Mouse (Mus musculus): Measurements from ENCODE around the gene Ankrd36. TPM values are rescaled to one million over a fixed set of nuclear protein-coding genes. Genes with fewer than 3 reads are reported as not detected.
"Not testable (repeated sequence)": the region's sequence is repeated elsewhere in the genome, so short reads cannot be mapped to it uniquely, and the experiment has no call there.

Gene Ankrd36
- total and polyA plus RNA-seq, 3 experiments: 0.12 TPM; not detected in 2

DNA sequence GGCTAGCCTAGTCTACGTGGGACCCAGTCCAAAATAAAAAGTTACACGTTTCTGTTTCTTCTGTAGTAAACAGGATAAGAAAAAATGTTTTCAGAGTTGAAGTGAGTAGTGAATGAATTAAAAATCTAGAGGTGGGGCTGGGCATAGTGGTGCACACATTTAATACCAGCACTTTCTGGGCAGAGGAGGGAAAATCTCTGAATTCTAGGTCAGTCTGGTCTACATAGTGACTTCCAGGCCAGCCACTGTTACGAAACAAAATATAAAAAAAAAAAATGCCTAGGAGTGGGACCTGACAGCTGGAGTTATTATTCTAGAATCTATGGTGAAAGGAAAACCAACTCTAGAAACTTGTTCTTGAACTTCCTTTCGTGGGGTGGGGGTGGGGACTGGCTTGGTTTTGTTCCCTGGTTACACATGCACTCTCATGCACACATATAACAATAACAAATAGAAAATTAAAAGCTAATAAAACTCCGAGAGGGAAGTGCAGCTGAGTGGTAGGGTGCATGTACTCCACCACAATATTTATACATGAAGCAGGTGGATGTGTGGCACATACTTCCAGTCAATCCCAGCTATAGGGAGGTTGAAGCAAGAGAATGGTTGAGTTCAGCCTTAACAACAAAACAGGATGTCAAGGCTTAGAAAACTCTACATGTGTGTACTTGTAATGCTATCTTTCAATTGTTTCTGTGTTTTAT is 26.9 kb upstream of the Ankrd36 start:
- WGBS: 36% methylated on average over 5 of the region's 5 CpGs
- Histone ChIP-seq H3K4me1 (ENCODE audit: control insufficient read depth, insufficient read depth, low read length) (peaks cover 5% of the 10 kb centered on the region; the same call in 1 of the 2 replicates), H3K4me3 (no peak overlapping the region; the same call in 1 of the 2 replicates), H3K36me3 (ENCODE audit: control insufficient read depth, insufficient read depth, low read length) (peaks cover 19% of the 10 kb centered on the region), H3K79me2 (replicated peaks; ENCODE audit: control insufficient read depth, insufficient read depth, low read length) (0 out of 2 replicates have a peak, but pooled peaks cover 2% of the 10 kb centered on the region), H3K27ac (peak overlapping the region; percentile 50), H3K9ac (ENCODE audit: low read depth, low read length) (no peak overlapping the region), H3K27me3 (ENCODE audit: control insufficient read depth, insufficient read depth, low read length) (no peaks in the 10 kb centered on the region)
- intact Hi-C loops (cut with DNase I): loop anchor here (1.0 to 10.0 kb wide), 2 partner anchors 57 to 342 kb away; no protein-coding TSS in a partner anchor
- no peak for TF ChIP-seq CTCF (IDR thresholded peaks at IDR 0.05)
- TF ChIP-seq POLR2A (IDR thresholded peaks at IDR 0.05; ENCODE audit: insufficient read depth, low read depth, low read length): no peak
- no peak for TF ChIP-seq EP300 (IDR thresholded peaks at IDR 0.05; ENCODE audit: insufficient read depth, low read depth, low read length)
- no peak for DNase-seq

DNA sequence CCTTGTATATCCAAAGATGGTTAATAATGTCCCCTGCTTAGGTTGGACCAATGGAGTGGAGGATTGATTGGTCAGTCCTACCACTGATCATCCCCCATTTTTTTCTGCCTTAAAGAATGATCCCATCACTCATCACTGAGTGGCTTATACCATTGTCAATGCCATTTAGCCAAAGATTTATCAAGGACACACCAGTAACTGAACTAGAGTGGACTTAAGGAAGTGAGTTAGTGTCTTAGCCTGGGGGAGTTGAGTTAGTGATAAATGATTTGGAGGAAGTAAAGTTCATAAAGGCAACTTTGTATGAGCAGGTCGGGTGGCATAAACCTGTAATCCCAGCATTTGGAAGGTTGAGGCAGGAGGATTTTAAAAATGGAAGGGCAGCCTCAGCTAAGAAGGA is 26.2 kb upstream of the Ankrd36 start:
- no peak for DNase-seq
- Histone ChIP-seq H3K4me3 (no peak overlapping the region), H3K36me3 (ENCODE audit: control insufficient read depth, insufficient read depth, low read length) (peaks cover 16% of the 10 kb centered on the region), H3K4me1 (ENCODE audit: control insufficient read depth, insufficient read depth, low read length) (peaks cover 5% of the 10 kb centered on the region; the same call in 1 of the 2 replicates), H3K79me2 (replicated peaks; ENCODE audit: control insufficient read depth, insufficient read depth, low read length) (0 out of 2 replicates have a peak, but pooled peaks cover 2% of the 10 kb centered on the region), H3K27me3 (ENCODE audit: control insufficient read depth, insufficient read depth, low read length) (no peaks in the 10 kb centered on the region), H3K9ac (ENCODE audit: low read depth, low read length) (no peak overlapping the region), H3K27ac (no peak overlapping the region)
- WGBS: 59% methylated on average over 1 of the region's 1 CpGs
- TF ChIP-seq EP300 (IDR thresholded peaks at IDR 0.05; ENCODE audit: insufficient read depth, low read depth, low read length): no peak
- TF ChIP-seq POLR2A (IDR thresholded peaks at IDR 0.05; ENCODE audit: insufficient read depth, low read depth, low read length): no peak
- no peak for TF ChIP-seq CTCF (IDR thresholded peaks at IDR 0.05)
- intact Hi-C loops (cut with DNase I): loop anchor here (10.0 kb wide), 1 partner anchor 342 kb away; no protein-coding TSS in a partner anchor

DNA sequence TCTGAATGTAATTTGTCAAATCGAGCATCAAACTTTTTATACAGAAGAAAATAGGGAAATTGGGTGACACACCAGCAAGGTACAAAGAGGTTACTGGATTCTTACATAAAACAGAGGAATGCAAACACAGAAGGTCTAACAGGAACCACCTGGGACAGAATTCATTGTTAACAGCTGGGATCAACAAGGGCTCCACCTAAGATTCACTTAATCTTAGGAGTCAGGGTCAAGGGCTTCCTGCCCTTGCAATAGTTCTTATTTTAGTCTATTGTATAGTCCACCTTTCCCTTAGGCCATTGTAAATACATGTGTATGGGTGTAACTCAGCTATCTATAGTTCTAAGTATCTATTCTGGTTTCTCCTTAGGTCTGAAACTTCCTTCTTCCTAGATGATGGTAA is 24.8 kb upstream of the Ankrd36 start:
- not testable (repeated sequence) for DNase-seq; H3K9ac ChIP-seq (ENCODE audit: low read depth, low read length); H3K79me2 ChIP-seq (replicated peaks; ENCODE audit: control insufficient read depth, insufficient read depth, low read length); H3K27ac ChIP-seq; H3K4me1 ChIP-seq (ENCODE audit: control insufficient read depth, insufficient read depth, low read length); H3K4me3 ChIP-seq; H3K27me3 ChIP-seq (ENCODE audit: control insufficient read depth, insufficient read depth, low read length)
- 50% methylated on average over 1 of the region's 1 CpGs for WGBS
- H3K36me3 ChIP-seq (ENCODE audit: control insufficient read depth, insufficient read depth, low read length): peaks cover 11% of the 10 kb centered on the region
- intact Hi-C loops (cut with DNase I): loop anchor here (10.0 kb wide), 1 partner anchor 340 kb away; no protein-coding TSS in a partner anchor

DNA sequence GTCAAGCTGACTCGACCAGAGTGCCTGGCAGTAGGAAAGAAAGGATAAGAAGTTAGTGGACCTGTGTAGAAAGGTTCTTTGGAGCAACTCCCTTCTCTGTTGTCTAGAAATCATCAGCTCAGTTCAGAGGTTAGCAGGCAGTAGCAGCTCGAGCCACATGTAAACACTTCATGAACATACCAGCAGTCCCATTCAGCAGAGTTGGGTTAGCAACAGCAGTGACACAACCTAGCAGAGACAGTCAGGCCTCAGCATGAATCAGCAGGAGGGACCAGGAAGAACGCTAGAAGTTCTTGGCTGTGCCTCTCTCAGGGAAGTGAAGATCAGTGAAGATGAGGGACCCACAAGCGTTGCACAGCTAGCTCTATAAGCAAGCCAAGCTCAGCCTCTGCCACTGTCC is 24.0 kb upstream of the Ankrd36 start:
- no peak overlapping the region for H3K27ac ChIP-seq
- no peak overlapping the region for H3K9ac ChIP-seq (ENCODE audit: low read depth, low read length)
- TF ChIP-seq CTCF (IDR thresholded peaks at IDR 0.05) (no peak), EP300 (IDR thresholded peaks at IDR 0.05; ENCODE audit: insufficient read depth, low read depth, low read length) (no peak), POLR2A (IDR thresholded peaks at IDR 0.05; ENCODE audit: insufficient read depth, low read depth, low read length) (no peak)
- intact Hi-C loops (cut with DNase I): loop anchor here (10.0 kb wide), 1 partner anchor 339 kb away; no protein-coding TSS in a partner anchor
- peaks cover 6% of the 10 kb centered on the region for H3K36me3 ChIP-seq (ENCODE audit: control insufficient read depth, insufficient read depth, low read length)
- no peaks in the 10 kb centered on the region for H3K27me3 ChIP-seq (ENCODE audit: control insufficient read depth, insufficient read depth, low read length)
- no peak overlapping the region for H3K4me3 ChIP-seq
- whole genome bisulfite sequencing: 65% methylated on average over 4 of the region's 4 CpGs
- 0 out of 2 replicates have a peak, but pooled peaks cover 1% of the 10 kb centered on the region for H3K79me2 ChIP-seq (replicated peaks; ENCODE audit: control insufficient read depth, insufficient read depth, low read length)
- DNase-seq: no peak
- peaks cover under 1% of the 10 kb centered on the region; the same call in 1 of the 2 replicates for H3K4me1 ChIP-seq (ENCODE audit: control insufficient read depth, insufficient read depth, low read length)

DNA sequence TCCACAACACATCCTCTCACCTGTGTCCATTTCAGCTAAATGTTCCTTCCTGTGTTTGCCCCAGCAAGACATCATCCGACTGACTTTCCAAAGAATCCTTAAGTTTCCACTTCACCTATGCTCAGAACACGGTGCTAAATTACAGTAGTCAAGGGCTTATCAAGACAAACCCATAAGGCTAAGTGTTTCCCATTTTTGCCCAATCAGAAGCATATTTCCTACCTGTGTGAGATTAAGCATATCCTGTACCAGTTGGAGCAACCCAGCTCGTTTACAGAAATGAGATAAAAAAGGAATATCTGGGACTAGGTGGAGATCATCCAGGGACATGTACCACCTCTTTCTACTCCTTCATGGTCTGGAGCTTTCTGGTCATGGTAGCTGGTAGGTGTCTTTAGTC is 22.8 kb upstream of the Ankrd36 start:
- intact Hi-C loops (cut with DNase I): loop anchor here (10.0 kb wide), 1 partner anchor 338 kb away; no protein-coding TSS in a partner anchor
- DNase-seq: no peak
- Histone ChIP-seq H3K4me3 (no peak overlapping the region), H3K27me3 (ENCODE audit: control insufficient read depth, insufficient read depth, low read length) (no peaks in the 10 kb centered on the region), H3K27ac (no peak overlapping the region), H3K4me1 (ENCODE audit: control insufficient read depth, insufficient read depth, low read length) (no peaks in the 10 kb centered on the region), H3K36me3 (ENCODE audit: control insufficient read depth, insufficient read depth, low read length) (no peaks in the 10 kb centered on the region), H3K79me2 (replicated peaks; ENCODE audit: control insufficient read depth, insufficient read depth, low read length) (no peaks in the 10 kb centered on the region), H3K9ac (ENCODE audit: low read depth, low read length) (no peak overlapping the region)
- 67% methylated on average over 3 of the region's 3 CpGs for WGBS
- TF ChIP-seq EP300 (IDR thresholded peaks at IDR 0.05; ENCODE audit: insufficient read depth, low read depth, low read length) (no peak), CTCF (IDR thresholded peaks at IDR 0.05) (no peak), POLR2A (IDR thresholded peaks at IDR 0.05; ENCODE audit: insufficient read depth, low read depth, low read length) (no peak)

DNA sequence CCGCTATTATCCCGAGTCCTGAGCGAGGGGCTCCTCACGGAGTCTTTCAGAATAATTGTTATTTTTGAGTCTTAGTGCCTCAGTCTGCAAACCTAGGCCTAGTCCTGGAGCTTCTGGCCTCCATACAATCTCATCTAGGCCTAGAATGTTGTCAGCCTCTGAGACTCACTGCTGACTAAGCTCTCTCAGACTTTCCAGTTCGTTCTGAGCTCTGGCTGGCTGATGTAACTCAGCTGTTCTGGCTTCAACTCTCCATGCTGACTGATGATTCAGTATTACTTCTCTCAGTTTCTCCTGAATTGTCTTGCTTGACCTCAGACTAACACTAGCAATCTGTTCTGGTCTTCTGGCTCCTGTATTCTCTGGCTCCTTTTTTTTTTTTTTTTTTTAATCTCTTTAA is 18.1 kb upstream of the Ankrd36 start:
- no peak for TF ChIP-seq POLR2A (IDR thresholded peaks at IDR 0.05; ENCODE audit: insufficient read depth, low read depth, low read length)
- TF ChIP-seq CTCF (IDR thresholded peaks at IDR 0.05): no peak
- TF ChIP-seq EP300 (IDR thresholded peaks at IDR 0.05; ENCODE audit: insufficient read depth, low read depth, low read length): no peak
- no peaks in the 10 kb centered on the region for H3K27me3 ChIP-seq (ENCODE audit: control insufficient read depth, insufficient read depth, low read length)
- intact Hi-C loops (cut with DNase I): no loop called here
- no peak overlapping the region for H3K9ac ChIP-seq (ENCODE audit: low read depth, low read length)
- H3K4me1 ChIP-seq (ENCODE audit: control insufficient read depth, insufficient read depth, low read length): no peaks in the 10 kb centered on the region
- H3K4me3 ChIP-seq: no peak overlapping the region
- WGBS: 87% methylated on average over 5 of the region's 5 CpGs
- no peak overlapping the region for H3K27ac ChIP-seq
- no peak for DNase-seq
- no peaks in the 10 kb centered on the region for H3K79me2 ChIP-seq (replicated peaks; ENCODE audit: control insufficient read depth, insufficient read depth, low read length)
- no peaks in the 10 kb centered on the region for H3K36me3 ChIP-seq (ENCODE audit: control insufficient read depth, insufficient read depth, low read length)

All from heart, adult 2 months (tissue).